Mouse (Mus musculus) kidney, adult 18-20 months (tissue): ENCODE measurements around the gene Mogat2.

Experiments used
- DNase-seq: peaks from one replicate; pipeline ENCODE4 v3.0.0; 2021

Gene Mogat2

DNA sequence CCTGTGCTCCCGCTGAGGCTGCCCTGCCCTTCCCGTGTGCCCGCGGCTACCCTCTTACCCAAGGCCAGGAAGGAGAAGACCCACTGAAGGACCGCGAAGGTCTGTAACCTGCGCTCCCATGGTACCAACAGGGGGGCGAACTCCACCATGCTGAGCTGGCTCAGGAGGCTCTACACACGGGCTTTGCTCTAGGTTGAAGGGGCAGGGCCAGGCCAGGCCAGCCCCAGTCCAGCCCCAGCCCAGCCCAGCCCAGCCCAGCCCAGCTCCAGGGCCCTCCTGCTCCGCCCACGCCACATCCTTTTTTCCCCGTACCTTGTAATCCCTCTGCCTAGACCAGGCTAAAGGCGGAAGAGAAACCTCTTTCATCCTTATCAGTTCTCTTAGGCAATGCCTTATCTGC lies at the start of gene Mogat2:
Gene Mogat2 (minus strand): TSS at position 203 of the 400 bp plus-strand sequence.
- no peak for DNase-seq

DNA sequence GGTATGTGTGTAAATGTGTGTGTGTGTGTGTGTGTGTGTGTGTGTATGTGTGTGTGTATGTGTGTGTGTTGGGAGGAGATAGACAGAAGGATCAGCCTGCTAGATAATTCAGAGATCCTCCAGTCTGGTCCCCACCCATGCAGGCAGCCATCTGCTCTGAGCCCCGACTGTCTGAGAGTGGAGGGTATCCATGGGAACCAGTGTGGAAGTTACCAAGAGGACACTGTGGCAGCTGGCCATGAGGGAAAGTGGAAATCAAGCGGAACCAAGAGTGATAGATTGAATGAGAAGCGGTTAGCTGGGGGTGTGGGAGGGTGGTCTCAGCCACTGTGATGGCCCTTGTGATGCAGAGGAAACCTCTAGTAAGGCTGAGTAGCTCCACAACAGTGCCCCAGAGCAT lies 48.9 kb upstream of the Mogat2 start:
- no peak for DNase-seq

DNA sequence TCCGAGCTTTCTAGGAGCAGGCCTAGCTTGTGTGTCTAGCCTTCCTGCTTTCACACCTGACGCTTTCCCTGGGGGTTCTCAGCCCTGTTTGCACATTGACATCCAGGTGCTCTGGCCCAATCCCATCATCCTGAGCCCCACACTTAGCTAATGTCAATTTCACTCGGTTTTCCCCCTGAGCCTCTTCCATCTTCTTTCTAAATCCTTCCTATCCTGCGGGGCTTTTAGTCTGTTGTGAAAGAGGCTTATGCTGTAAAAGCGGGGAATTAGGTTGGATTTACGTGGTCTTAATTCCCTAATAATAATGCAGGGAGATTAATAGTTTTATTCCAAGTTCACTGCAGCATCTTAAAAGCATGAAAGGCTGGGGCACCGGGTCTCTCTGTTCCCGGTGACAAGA lies 41.2 kb upstream of the Mogat2 start:
- DNase-seq = no peak

DNA sequence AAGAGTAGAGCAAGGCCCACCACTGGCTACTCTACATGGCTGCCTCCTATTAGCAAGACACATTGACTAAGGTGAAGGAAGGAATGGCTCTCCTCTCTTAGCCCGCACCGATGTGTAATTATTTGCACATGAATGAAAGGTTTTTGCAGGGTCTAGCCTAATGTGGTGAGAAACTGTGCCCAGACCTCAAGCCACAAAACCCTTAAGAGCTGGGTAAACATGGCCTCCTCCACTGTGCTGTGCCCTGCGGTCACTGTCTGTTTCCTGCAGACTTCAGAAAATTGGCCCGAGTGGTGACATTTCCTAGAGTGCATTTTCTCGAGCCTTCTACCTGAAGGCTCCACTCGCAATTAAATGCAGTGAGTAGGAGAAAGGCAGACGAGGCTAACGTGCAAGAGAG lies 39.9 kb upstream of the Mogat2 start:
- no peak for DNase-seq

DNA sequence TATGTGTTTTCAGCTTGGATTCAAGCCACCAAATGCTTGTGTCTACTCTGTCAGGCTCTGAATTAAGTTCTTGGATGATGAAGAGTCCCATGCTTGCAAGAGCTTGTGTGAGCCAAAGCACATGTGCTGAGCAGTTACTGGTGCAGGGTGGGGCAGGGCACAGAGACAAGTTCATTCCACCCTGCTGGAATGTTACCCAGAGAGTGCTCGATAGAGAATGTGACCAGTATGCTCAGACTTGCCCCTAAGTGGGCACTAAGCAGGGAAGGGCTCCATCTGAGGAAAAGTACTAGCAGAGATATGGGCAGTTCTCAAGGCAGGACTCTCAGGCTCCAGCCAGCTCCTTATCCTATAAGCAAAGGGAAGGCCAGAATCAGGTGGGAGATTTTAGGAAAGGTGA lies 38.3 kb upstream of the Mogat2 start:
- no peak for DNase-seq

DNA sequence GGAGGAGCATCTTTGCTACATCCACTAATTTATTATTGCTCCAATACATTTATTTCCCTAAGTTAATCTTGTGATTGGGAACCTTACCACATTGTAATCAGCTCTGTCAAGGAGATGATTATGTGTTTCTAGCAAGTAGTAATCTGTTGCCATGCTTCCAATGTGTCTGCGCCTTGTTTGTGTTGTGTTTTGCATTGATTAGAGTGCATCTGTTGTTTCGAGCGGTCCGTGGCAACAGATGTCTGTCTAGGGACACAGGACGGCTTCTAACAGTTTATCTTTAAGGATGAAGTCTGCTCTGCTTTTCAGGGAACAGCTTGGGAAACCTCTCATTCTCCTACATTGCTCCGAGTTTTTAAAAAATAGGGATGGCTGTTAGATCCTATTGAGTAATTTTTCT lies 36.7 kb upstream of the Mogat2 start:
- no peak for DNase-seq

DNA sequence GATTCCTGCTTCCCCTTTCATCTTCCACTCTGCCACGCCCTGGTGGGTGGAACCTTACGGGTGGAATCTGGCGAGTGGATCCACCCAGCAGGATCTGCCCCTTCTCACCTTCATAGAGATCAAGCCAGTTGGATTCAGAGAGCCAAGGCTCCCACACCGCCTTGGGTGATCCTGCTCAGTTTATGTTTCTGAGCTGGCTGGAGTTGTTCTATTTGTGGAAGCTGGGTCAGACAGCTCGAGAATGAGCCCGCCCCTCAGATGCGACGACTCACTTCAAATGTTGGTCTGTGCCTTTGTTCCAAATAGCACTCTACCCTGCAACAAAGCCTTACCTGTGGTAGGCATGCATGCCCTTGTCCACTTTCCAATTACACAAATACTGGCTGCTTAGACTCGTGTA lies 33.2 kb upstream of the Mogat2 start:
- DNase-seq = no peak

- DNase-seq = no peak
Measured at GRCm38 (mm10) chr7:99268951-99269945, 30.8 kb upstream of the Mogat2 start.

GRCm38 (mm10) chr7:99268506-99268900 lies 30.1 kb upstream of the Mogat2 start:
- no peak for DNase-seq

GRCm38 (mm10) chr7:99267897-99268505 lies 29.6 kb upstream of the Mogat2 start:
- peak; percentile 34 for DNase-seq

- no peak for DNase-seq
Measured at GRCm38 (mm10) chr7:99267251-99267896, 29.0 kb upstream of the Mogat2 start, which contains the start of gene Map6. Gene Map6, plus strand, starts transcription at chr7:99267447.

GRCm38 (mm10) chr7:99264597-99264996 lies 26.2 kb upstream of the Mogat2 start:
- no peak for DNase-seq

DNA sequence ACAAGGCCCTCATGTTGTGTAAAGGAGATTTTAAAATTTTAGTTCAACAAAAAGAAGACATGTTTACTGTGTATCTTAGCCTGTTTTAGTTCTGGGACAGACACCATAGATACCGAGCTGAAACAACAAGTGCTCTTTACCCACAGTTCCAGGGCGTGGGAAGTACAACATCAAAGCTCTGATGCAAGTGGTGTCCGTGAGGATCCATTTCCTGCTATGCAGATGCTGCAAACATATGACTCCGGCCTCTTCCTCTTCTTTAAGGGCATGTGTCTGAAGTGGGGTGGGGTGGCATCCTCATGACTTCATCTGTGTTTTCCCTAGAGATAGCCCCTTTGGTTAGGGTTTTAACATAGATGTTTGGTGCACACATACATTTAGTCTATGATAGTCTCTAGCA lies 25.1 kb upstream of the Mogat2 start:
- DNase-seq = no peak

GRCm38 (mm10) chr7:99261900-99262299 lies 23.5 kb upstream of the Mogat2 start:
- no peak for DNase-seq

DNA sequence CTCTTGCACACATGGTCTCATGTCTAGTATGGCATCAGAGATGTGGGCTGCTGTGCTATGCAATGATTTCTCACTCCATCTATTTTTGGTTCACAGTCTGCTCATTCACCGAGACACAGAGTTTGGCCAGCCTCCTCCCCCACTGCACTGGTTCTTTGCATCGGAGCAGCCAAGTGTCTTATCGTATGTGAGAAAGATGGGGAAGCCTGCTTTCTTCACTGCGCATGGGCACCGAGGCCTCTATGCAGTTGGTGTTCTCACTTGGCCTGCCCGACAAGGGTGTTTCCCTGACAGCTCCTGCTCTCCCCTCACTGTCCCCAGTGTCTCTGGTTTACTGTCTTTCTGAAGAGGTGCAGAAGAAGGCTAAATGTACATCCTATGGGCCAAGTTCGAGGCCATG lies 16.6 kb upstream of the Mogat2 start:
- DNase-seq = no peak

DNA sequence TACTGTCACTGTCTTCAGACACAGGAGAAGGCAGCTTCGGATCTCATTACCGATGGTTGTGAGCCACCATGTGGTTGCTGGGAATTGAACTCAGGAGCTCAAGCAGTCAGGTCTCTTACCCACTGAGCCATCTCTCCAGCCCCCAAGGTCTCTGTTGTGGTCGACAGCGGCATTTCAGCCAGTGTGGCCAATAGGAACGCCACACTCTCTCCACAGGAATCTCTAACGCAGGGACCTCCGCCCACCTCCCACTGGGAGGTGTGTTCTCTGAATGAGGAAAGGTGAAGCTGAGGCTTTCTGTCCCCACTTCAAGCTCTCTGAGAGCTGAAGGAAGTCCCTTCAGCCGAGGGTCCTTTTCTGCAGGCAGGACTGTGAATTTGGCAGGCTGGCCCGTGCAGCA lies 12.0 kb upstream of the Mogat2 start:
- DNase-seq = no peak

DNA sequence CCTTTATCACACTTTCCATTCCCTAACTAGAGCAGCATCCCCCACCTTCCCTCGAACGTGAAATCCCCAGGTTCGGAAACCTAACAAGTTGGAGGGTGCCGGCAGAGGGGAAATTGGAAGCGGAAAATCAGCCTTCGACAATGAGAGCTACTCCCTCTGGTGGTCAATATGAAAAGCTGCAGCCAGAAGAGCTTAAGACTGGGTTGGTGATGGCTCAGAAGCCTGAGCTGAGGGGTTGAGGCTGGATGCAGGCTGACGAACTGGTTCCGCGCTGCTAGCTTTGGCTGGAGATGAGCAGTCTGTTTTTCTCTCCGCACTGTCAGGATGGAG lies 11.1 kb upstream of the Mogat2 start:
- DNase-seq = peak; percentile 52

DNA sequence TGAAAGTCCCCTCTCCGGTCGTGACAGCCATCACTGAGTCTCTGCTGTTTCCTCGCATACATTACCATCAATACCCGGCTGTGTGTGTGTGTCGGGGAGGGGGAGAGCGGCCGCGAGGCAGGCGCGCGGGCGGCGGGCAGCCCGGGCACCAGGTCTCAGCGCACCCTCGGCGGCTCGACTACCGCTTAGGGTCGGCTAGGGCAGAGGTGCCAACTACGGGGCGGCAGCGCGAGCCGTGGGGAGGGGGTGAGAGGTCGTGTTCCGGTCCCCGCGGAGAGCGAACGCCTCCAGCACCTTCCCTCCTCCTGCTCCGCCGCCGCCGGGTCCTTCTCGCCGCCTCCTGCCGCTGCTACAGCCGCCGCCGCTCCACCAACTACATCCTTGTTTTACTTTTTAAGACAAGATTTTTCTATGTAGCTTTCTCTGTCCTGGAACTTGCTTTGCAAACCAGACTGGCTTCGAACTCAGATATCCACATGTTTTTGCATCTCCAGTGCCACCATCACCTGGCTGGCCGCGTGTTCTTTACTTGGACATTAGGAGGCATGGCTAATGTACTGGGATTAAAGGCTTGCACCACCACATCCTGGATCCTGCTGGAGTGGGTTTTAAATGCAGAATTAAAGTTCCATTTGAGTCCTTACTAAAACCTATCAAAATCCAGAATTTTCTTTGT lies 10.6 kb upstream of the Mogat2 start:
- peak; percentile 40 for DNase-seq

DNA sequence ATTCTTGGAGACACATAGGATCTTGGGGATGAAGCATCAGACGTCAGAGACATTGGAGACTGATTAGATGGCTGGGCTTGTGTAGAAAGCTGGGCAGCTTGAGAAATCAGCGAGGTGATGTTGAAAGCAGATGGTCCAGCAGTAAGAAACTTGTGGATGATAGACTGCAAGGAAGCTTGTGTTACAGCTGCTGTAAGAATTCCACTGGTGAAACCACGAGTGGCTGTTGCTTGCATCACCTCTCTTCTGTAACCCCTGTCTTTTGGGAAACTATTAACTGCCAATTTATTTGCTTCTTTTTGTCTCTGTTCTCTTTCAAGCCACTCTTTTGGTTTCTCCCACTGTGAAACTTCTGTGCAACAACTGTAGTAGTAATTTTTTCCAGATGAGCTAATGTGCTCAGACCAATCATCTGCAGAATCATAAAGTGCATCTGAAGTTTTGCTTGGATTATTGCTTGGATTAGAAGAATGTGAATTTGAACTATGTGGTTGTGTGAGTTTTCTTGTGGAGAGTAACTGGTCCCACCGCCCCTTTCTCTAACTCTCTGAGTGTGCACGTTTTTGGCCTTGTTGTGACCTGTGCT lies 9.8 kb upstream of the Mogat2 start:
- no peak for DNase-seq

- DNase-seq = no peak
Measured at GRCm38 (mm10) chr7:99242097-99242496, 3.7 kb upstream of the Mogat2 start.

GRCm38 (mm10) chr7:99236888-99237660 lies 1.3 kb downstream of the Mogat2 start:
- DNase-seq = no peak

DNA sequence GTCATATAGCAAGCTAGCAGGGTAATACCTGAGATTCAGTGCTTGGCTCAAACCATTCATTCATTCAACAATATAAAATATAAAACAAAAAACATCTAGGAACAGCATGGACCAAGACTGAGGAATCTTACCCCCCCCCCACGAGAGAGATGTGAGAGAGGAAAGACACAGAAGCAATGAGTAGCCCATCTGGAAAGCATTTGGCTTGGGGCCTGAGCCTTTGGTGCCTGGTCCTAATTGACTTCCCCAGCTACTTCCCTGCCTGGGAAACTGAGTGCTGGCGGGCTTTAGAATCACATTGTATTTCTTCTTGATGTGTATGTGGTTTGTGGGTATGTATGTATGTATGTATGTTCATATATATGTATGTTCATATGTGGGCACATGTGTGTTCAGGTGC lies 2.8 kb downstream of the Mogat2 start:
- no peak for DNase-seq
